Mouse (Mus musculus) kidney, adult 18-20 months (tissue): Measurements from ENCODE around the gene Rsu1.

Experiments
- DNase-seq: peaks from one replicate; pipeline ENCODE4 v3.0.0; 2021

Rsu1 gene

DNA sequence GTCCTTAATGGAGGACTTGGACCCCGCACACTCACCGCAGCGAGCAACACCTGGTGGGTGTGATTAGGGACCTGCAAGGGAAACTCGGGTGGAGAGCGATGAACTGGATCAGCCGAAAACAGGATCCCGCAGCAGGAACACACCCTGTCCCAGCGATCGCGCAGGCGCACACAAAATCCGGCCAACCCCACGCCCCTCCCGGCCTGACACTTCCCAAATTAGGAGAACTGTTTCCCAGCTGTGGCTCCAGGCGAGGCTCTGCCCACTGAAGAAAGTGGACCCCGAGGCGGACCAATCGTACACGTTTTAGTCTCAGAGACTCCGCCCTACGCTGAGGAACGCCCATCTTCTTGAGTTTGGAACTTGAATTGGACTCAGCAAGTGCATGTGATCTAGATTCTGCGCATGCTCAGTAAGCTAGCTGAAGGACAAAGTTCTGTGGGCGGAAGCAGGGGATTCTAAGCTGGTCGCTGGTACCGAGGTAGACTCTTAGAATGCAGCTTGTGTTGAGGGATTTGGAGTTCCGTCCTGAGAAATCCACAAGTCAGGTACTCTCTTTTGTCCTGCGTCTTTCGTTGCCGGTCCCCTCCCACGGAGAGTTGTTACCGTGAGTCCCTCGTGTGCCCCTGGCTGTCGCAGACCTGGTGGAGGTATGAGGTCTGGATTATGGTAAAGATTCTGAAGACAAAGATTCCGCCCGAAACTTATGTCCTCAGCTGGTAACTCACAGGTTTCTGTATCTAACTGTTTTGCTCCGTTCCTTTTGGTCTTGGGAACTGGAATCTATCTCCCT lies at the start of gene Rsu1:
Gene Rsu1, minus strand, starts transcription at position 251 of the 793 bp plus-strand sequence.
- peak; percentile 96 for DNase-seq

- no peak for DNase-seq
Measured at GRCm38 (mm10) chr2:13303376-13303775, 32.2 kb upstream of the Rsu1 start.

DNA sequence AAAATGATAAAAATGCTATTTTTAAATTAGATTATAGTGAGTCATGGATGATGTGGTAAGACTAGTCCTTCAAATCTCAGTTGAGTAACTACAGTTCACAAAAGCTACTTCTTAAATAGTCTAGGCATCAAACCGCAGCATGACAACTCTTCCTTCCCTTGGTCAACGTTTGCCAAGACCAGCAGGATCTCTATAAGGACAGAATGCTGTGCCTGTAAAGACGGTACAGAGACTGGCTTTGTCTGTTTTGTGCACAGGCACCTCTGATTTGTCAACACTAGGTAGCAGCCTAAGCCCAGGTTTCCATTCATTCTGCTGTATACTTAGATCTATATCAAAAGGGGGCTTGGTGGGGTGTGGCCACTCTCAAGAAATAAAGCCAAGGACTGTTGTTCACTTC lies 27.8 kb upstream of the Rsu1 start:
- no peak for DNase-seq

GRCm38 (mm10) chr2:13297733-13298132 lies 26.5 kb upstream of the Rsu1 start:
- no peak for DNase-seq

- no peak for DNase-seq
Measured at GRCm38 (mm10) chr2:13290661-13291060, 19.4 kb upstream of the Rsu1 start.

DNA sequence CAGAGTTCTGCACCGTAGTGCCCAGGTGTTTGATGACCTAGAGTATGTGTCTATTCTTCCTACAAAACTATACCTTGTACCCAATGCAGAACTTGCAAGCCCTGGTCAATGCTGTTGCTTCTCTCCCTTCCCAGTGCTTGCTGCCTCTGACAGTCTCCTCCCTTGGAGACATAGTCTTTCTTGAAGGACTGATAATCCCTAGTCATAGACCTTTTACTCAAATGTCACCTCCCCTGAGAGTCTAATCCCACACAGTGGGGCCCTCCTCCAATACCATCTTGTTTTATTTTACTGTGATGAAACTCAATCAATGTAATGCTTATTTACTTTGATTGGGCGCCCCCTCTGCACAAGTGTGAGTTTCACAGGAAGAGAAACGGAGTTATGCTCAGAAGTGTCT lies 18.9 kb upstream of the Rsu1 start:
- no peak for DNase-seq

DNA sequence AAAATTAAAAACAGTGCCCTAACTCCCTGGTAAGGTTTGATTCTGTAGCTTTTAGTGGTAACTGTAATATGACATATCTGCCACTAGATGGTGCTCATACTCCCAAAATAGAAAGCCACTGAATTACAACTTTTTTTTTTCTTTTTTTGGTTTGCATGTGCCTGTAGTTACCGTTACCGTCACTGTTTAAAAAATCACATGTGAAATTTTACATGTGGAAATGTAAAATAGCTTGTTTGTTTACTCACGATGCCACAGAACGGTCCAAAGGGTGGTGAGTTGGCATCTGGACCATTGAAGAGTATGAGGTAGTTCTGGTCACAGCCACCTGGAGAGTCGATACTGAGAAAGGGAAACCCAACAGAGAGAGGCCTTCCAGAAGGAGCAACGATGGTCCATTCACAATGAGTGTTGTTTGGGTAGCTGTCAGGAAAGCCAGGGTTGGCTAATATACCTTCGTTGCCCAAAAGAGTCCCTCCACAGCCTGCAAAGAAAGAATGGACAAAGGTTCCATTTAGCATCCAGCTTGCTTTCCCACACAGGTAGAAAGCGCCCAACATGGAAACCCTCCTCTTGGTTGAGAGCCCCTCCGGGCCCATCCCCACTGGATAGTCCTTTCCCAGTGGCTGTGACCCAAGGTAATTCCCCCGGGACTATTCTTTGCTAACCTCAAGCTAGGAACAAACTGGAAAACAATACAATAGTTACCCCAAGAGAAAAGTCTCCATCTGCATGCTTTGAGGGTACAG lies 7.1 kb upstream of the Rsu1 start:
- DNase-seq: no peak

DNA sequence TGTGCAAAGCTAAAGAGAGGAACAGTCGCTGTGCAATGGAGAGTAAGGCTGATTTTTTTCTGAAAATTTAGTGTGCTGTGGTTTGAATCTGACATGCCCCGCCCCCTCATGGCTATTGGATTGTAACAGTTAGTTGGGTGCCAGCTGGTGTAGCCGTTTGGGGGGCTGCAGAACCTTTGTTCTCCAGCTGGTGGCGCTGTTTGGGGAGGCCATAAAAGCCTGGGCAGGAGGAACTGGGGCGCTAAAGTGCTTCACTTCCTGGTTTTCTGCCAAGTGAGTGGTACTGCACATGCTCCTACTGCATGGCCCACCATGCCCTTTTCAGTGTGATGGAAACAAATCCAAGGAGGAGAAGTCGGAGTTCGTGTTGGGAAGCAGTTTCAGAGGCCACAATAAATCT lies 4.7 kb upstream of the Rsu1 start:
- DNase-seq: no peak

DNA sequence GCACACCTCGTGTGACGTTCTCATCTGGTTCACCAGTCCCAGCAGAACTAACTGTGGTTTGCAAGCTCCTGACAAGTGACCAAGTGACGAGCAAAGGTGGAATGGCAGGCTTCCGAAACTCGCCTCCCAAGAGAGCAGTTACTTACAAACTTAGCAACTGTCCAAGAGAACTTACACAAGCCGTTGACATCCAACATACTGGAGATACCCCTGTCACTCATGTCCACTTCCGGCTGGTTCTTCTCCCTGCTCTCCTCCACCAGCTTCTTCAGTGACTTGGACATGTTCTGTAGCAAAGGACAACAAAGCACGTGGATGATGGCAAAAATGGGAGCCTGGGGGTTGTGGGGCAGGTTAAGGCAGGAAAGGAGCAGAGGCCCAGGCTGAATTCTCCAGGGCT lies 479 bp downstream of the Rsu1 start:
- no peak for DNase-seq

DNA sequence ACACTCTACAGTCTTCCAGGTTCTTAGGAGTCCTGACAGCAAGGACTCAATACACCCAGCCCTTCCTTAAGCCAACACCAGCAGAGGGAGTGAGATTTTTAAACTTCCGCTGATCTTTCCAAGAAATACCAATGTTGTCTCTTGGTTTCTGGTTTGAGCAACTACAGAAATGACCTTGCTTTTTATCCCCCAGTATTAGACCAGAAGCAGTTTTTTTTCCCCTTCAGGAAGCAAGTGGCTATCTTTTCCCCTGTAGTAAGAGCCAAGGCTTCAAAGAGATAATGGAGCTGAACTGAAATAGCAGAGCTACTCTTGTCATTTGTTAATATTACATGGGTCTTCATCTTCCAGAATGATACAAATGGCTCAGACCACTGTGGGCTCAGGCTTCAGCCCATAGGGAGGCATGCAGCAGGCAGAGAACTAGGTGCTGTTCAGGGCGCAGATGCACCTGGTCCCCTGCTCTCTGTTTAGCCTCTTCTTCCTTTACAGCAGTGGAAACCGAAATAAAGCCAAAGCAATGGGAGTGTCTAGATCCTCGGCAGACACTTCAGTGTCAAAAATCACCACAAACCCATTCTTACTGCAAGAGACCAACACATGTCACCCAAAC lies 2.4 kb downstream of the Rsu1 start:
- DNase-seq: no peak

- no peak for DNase-seq
Measured at GRCm38 (mm10) chr2:13264875-13265274, 6.3 kb downstream of the Rsu1 start.

DNA sequence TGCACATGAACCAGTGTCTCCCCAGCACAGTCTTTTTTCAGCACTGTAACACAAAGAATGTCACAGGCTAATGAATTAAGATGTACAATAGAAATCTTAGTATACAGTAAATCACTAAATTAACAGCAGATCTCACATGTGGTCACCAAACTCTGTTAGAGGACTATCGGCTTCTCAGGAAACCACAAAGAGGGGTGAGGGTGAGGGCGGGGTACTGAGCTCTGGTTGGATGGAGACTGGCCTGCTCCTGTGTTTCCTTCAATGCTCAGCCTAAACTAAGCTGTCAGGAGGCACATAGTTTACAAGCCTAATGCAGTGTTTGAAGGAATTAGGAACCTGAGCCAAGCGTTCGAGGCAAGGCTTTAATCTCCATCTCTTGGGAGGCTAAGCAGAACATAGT lies 8.1 kb downstream of the Rsu1 start:
- DNase-seq: no peak

DNA sequence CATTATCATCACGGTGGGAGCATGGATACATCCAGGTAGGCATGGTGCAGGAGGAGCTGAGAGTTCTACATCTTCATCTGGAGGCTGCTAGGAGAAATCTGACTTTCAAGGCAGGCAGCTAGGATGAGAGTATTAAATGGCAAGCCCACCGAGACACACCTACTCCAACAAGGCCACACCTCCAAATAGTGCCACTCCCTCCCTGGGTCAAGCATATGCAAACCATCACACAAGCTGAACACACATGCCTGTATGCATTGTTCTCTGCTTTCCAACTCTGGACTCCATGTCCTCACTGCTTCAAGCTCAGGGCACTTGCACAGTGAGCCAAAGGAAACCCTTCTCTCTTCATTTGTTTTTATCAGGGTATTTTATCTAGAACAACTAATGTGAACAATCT lies 12.6 kb downstream of the Rsu1 start:
- DNase-seq: no peak

GRCm38 (mm10) chr2:13240711-13241110 lies 30.5 kb downstream of the Rsu1 start:
- no peak for DNase-seq

- peak; percentile 25 for DNase-seq
Measured at GRCm38 (mm10) chr2:13237140-13237901, 33.9 kb downstream of the Rsu1 start.

- DNase-seq: no peak
Measured at GRCm38 (mm10) chr2:13235696-13236095, 35.5 kb downstream of the Rsu1 start.

DNA sequence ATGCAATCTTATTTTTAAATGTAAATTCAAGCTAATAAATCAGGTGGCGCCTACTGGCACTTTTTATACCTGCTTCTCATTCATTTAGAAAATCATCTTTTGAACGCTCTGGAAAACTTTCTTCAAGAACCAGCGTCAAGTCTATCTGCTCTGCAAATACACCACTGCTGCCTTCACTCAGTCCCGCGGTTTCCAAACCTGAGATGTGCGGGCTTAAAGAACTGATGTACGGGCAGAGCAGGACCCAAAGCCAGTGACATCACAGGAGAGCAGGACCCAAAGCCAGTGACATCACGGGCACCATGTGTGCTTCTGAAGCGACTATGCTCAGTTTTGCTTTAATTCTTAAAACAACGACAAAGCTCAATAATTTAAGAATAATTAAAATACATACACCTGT lies 36.4 kb downstream of the Rsu1 start:
- DNase-seq: no peak

GRCm38 (mm10) chr2:13233902-13234301 lies 37.3 kb downstream of the Rsu1 start:
- DNase-seq: peak; percentile 9

GRCm38 (mm10) chr2:13233254-13233835 lies 37.9 kb downstream of the Rsu1 start:
- DNase-seq: no peak

DNA sequence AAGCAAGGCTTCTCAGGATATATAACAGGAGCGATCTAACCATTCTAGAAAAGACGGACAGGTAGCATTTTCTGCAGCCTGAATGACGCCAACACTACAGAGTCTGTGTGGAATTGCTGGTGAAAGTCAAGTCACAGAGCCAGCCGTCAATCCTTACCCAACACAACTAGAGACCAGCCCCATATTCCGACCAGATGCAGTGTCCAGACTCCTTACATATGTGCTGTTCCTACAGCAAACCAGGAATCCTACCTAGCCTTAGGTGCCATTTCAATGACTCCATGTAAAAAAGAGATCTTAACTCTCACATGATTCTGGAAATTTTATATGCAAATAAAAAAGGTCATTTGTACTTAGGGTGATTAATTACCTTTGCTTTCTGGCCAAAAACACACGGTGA lies 38.9 kb downstream of the Rsu1 start:
- DNase-seq: no peak

DNA sequence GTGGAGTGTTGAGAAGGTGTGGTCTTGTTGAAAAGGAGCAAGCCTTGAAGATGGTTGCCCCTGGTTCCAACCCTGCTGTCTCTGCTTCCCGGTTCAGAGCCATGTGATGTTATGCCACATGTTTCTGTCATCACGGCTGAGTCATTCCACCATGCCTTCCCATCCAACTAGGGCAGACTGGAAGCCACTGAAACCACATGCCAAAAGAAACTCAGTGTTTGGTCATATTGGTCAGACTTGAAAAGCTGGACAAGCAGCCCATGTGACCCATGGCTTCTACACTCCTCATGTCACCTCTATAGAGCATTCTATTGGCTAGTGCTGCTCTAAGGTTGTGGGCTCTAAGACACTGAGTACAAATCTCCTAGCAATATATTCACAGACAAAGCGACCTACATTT lies 41.5 kb downstream of the Rsu1 start:
- no peak for DNase-seq

DNA sequence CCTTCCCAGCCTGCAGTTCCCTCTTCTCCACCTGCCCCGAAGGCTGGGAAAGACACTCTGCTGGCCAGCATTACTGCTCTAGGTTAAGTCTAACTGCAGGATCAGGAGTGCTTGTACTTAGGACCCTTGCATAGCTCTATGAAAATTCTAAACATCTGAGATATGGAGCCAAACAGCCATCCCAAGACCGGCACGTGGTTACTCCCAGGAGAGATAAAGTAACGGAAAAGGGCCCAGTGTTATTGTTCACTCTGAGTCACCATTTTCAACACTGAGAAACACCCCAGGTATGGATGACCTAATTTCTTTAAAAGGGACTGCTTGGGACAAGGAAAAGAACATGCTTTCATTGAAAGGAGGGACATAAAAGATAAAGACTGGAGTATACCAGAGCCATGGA lies 45.2 kb downstream of the Rsu1 start:
- DNase-seq: no peak

DNA sequence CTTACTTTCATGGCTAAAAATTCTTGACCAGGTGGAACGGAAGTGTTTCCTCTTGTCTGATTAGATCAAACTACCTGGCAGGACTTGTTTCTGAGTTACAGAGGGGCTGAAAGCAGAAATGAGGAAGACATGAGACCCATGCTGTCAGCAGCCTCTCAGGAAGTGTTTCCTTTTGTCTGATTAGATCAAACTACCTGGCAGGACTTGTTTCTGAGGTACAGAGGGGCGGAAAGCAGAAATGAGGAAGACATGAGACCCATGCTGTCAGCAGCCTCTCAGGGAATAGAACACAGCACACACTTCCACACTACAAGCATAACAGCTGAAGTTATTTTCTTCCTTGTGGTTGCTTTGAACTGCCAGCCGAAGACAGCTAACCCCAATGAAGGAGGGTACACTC lies 46.7 kb downstream of the Rsu1 start:
- DNase-seq: no peak
